Mouse (Mus musculus) erythroblast, embryonic 14.5 days (primary cell): Measurements from ENCODE around the gene Mrpl4.

Experiments used
- GATA1 ChIP-seq: IDR thresholded peaks from 2 replicates; pipeline ENCODE4 v1.6.1; 2012; ENCODE audit warnings: low read length, inconsistent platforms, mixed read lengths
- TAL1 ChIP-seq: IDR thresholded peaks from 3 replicates; pipeline ENCODE4 v1.6.1; 2012; ENCODE audit warnings: low read length, inconsistent platforms, mixed read lengths

DNA sequence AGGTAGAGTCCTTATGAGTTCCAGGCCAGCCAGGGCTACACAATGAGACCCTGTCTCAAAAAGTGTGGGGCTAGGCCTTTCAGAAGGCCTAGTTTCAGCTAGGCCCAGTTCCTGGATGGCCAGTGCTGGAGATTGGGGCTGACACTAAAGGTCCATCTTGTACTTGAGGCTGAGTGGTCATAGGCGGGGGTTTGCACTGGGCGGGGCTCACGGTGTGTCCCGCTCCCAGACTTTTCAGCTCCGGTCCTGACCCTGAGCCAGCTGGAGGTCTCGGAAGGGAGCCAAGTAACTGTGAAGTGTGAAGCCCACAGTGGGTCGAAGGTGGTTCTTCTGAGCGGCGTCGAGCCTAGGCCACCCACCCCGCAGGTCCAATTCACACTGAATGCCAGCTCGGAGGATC is 24.3 kb downstream of the Mrpl4 start:
- TF ChIP-seq TAL1: no peak
- no peak for TF ChIP-seq GATA1
